Mouse (Mus musculus): ENCODE measurements at regions not wholly inside any gene's neighbourhood (a gene's known extent, or its start where the extent isn't known, plus 50 kb on each side); places are given as distances from the start of the nearest gene placed in this dataset.

GRCm38 (mm10) chr9:94430996-94431395, 106.9 kb downstream of the 1190002N15Rik start:
- Histone ChIP-seq H3K4me3 (ENCODE audit: insufficient read depth in 1 of 2, low read depth in 2 of 2, low read length in 2 of 2) (no peak overlapping the region), H3K27me3 (ENCODE audit: control insufficient read depth, insufficient read depth, low read length) (no peaks in the 10 kb centered on the region), H3K9ac (replicated peaks) (no peak overlapping the region), H3K27ac (no peak overlapping the region), H3K4me1 (replicated peaks; ENCODE audit: control insufficient read depth in 2 of 2, insufficient read depth in 2 of 2, low read length in 1 of 2) (peaks cover 0 to 4% of the 10 kb centered on the region in 2 experiments; a peak in 3 of 4 replicates), H3K36me3 (replicated peaks; ENCODE audit: control insufficient read depth, insufficient read depth, low read depth) (no peaks in the 10 kb centered on the region), H3K4me2 (ENCODE audit: low read depth) (no peak overlapping the region), H3K9me3 (ENCODE audit: control insufficient read depth, low read length) (no peaks in the 10 kb centered on the region)
- 74% methylated on average over 6 of the region's 6 CpGs for WGBS (ENCODE audit: insufficient replicate concordance)
- DNase-seq (ENCODE audit: low read depth in 3 of 3, low spot score in 3 of 3) (no peak), ATAC-seq (ENCODE audit: insufficient read depth) (no peak)
- TF ChIP-seq EP300 (IDR thresholded peaks at IDR 0.05; ENCODE audit: low read depth) (no peak), CTCF (IDR thresholded peaks at IDR 0.05; ENCODE audit: low read depth) (no peak)

GRCm38 (mm10) chr9:94426740-94427139, 111.1 kb downstream of the 1190002N15Rik start:
- WGBS (ENCODE audit: insufficient replicate concordance), result 71% methylated on average over 5 of the region's 5 CpGs
- TF ChIP-seq EP300 (IDR thresholded peaks at IDR 0.05; ENCODE audit: low read depth) (no peak), CTCF (IDR thresholded peaks at IDR 0.05; ENCODE audit: low read depth) (no peak)
- H3K9ac ChIP-seq (replicated peaks), result no peak overlapping the region
- no peaks in the 10 kb centered on the region for H3K27me3 ChIP-seq (ENCODE audit: control insufficient read depth, insufficient read depth, low read length)
- H3K9me3 ChIP-seq (ENCODE audit: control insufficient read depth, low read length), result no peaks in the 10 kb centered on the region
- ATAC-seq (ENCODE audit: insufficient read depth), result no peak
- no peak overlapping the region for H3K4me3 ChIP-seq (ENCODE audit: insufficient read depth in 1 of 2, low read depth in 2 of 2, low read length in 2 of 2)
- H3K4me1 ChIP-seq (replicated peaks; ENCODE audit: control insufficient read depth in 2 of 2, insufficient read depth in 2 of 2, low read length in 1 of 2), result peaks cover 0 to 6% of the 10 kb centered on the region in 2 experiments; a peak in 3 of 4 replicates
- no peak overlapping the region for H3K4me2 ChIP-seq (ENCODE audit: low read depth)
- H3K36me3 ChIP-seq (replicated peaks; ENCODE audit: control insufficient read depth, insufficient read depth, low read depth), result no peaks in the 10 kb centered on the region
- no peak overlapping the region for H3K27ac ChIP-seq
- DNase-seq (ENCODE audit: low read depth in 3 of 3, low spot score in 3 of 3), result no peak

- Histone ChIP-seq H3K4me1 (replicated peaks; ENCODE audit: control insufficient read depth in 2 of 2, insufficient read depth in 2 of 2, low read length in 1 of 2) (peaks cover 0 to 2% of the 10 kb centered on the region in 2 experiments; a peak in 1 of 4 replicates), H3K9ac (replicated peaks) (no peak overlapping the region), H3K27me3 (ENCODE audit: control insufficient read depth, insufficient read depth, low read length) (no peaks in the 10 kb centered on the region), H3K9me3 (ENCODE audit: control insufficient read depth, low read length) (no peaks in the 10 kb centered on the region), H3K4me3 (ENCODE audit: insufficient read depth in 1 of 2, low read depth in 2 of 2, low read length in 2 of 2) (no peak overlapping the region), H3K36me3 (replicated peaks; ENCODE audit: control insufficient read depth, insufficient read depth, low read depth) (no peaks in the 10 kb centered on the region), H3K27ac (no peak overlapping the region), H3K4me2 (ENCODE audit: low read depth) (no peak overlapping the region)
- TF ChIP-seq EP300 (IDR thresholded peaks at IDR 0.05; ENCODE audit: low read depth) (no peak), CTCF (IDR thresholded peaks at IDR 0.05; ENCODE audit: low read depth) (no peak)
- 25% methylated on average over 6 of the region's 6 CpGs for WGBS (ENCODE audit: insufficient replicate concordance)
- ATAC-seq (ENCODE audit: insufficient read depth), result no peak
- DNase-seq (ENCODE audit: low read depth in 3 of 3, low spot score in 3 of 3), result no peak
Observed at GRCm38 (mm10) chr9:94425804-94426203, 112.1 kb downstream of the 1190002N15Rik start.

- Histone ChIP-seq H3K36me3 (replicated peaks; ENCODE audit: control insufficient read depth, insufficient read depth, low read depth) (no peaks in the 10 kb centered on the region), H3K4me3 (ENCODE audit: insufficient read depth in 1 of 2, low read depth in 2 of 2, low read length in 2 of 2) (no peak overlapping the region), H3K4me2 (ENCODE audit: low read depth) (no peak overlapping the region), H3K27ac (no peak overlapping the region), H3K9me3 (ENCODE audit: control insufficient read depth, low read length) (no peaks in the 10 kb centered on the region), H3K9ac (replicated peaks) (no peak overlapping the region), H3K4me1 (replicated peaks; ENCODE audit: control insufficient read depth in 2 of 2, insufficient read depth in 2 of 2, low read length in 1 of 2) (peaks cover 0 to 2% of the 10 kb centered on the region in 2 experiments; a peak in 1 of 4 replicates), H3K27me3 (ENCODE audit: control insufficient read depth, insufficient read depth, low read length) (no peaks in the 10 kb centered on the region)
- TF ChIP-seq EP300 (IDR thresholded peaks at IDR 0.05; ENCODE audit: low read depth) (no peak), CTCF (IDR thresholded peaks at IDR 0.05; ENCODE audit: low read depth) (no peak)
- ATAC-seq (ENCODE audit: insufficient read depth) (no peak), DNase-seq (ENCODE audit: low read depth in 3 of 3, low spot score in 3 of 3) (no peak)
- WGBS (ENCODE audit: insufficient replicate concordance), result 66% methylated on average over 5 of the region's 5 CpGs
Observed at GRCm38 (mm10) chr9:94424438-94425135, 113.3 kb downstream of the 1190002N15Rik start.

- Histone ChIP-seq H3K4me3 (ENCODE audit: insufficient read depth in 1 of 2, low read depth in 2 of 2, low read length in 2 of 2) (no peak overlapping the region), H3K9me3 (ENCODE audit: control insufficient read depth, low read length) (no peaks in the 10 kb centered on the region), H3K4me1 (replicated peaks; ENCODE audit: control insufficient read depth in 2 of 2, insufficient read depth in 2 of 2, low read length in 1 of 2) (peaks cover 0 to 2% of the 10 kb centered on the region in 2 experiments; a peak in 1 of 4 replicates), H3K27ac (no peak overlapping the region), H3K9ac (replicated peaks) (no peak overlapping the region), H3K4me2 (ENCODE audit: low read depth) (no peak overlapping the region), H3K27me3 (ENCODE audit: control insufficient read depth, insufficient read depth, low read length) (no peaks in the 10 kb centered on the region), H3K36me3 (replicated peaks; ENCODE audit: control insufficient read depth, insufficient read depth, low read depth) (no peaks in the 10 kb centered on the region)
- ATAC-seq (ENCODE audit: insufficient read depth) (no peak), DNase-seq (ENCODE audit: low read depth in 3 of 3, low spot score in 3 of 3) (no peak)
- TF ChIP-seq CTCF (IDR thresholded peaks at IDR 0.05; ENCODE audit: low read depth) (no peak), EP300 (IDR thresholded peaks at IDR 0.05; ENCODE audit: low read depth) (no peak)
- 60% methylated on average over 8 of the region's 8 CpGs for WGBS (ENCODE audit: insufficient replicate concordance)
Observed at GRCm38 (mm10) chr9:94410546-94410945, 127.3 kb downstream of the 1190002N15Rik start.
